ENCODE assay signal across 8 mouse cellular contexts in genomic region chr8:71475702-71476075, GRCm38 (mm10). TPM values are rescaled to one million over a fixed set of nuclear protein-coding genes. Genes with fewer than 3 reads are reported as not detected.
DNase-seq lines count a peak whose midpoint lies in the region; ATAC-seq and TF ChIP-seq lines count a peak whose summit lies in the region.

No protein-coding gene starts in this region.

- TF ChIP-seq POLR2A in heart, adult 2 months (IDR thresholded peaks at IDR 0.05; ENCODE audit: insufficient read depth, low read depth, low read length): no peak
- no peak for TF ChIP-seq POLR2A in MEL (IDR thresholded peaks at IDR 0.05; ENCODE audit: control insufficient read depth in 1 of 2, insufficient read depth in 1 of 2, low read depth in 1 of 2, low read length in 2 of 2, poor library complexity in 1 of 2)

- H3K79me2 ChIP-seq in heart, adult 2 months (replicated peaks; ENCODE audit: control insufficient read depth, insufficient read depth, low read length): no peaks in the 10 kb centered on the region; the same call in 1 of the 2 replicates
- H3K79me2 ChIP-seq in MEL (ENCODE audit: control insufficient read depth, insufficient read depth, low read length, poor library complexity): peaks cover 6% of the 10 kb centered on the region

- H3K9me3 ChIP-seq in MEL (replicated peaks; ENCODE audit: insufficient read depth, low read length): no peaks in the 10 kb centered on the region
- H3K9me3 ChIP-seq in hindbrain, embryonic 10.5 days: no peaks in the 10 kb centered on the region
- no peaks in the 10 kb centered on the region for H3K9me3 ChIP-seq in midbrain, embryonic 13.5 days

- peaks cover 3% of the 10 kb centered on the region for H3K4me1 ChIP-seq in heart, adult 2 months (ENCODE audit: control insufficient read depth, insufficient read depth, low read length)
- no peaks in the 10 kb centered on the region for H3K4me1 ChIP-seq in MEL (ENCODE audit: control insufficient read depth in 1 of 2, insufficient read depth in 2 of 2, low read length in 2 of 2)
- peaks cover 42% of the 10 kb centered on the region for H3K4me1 ChIP-seq in hindbrain, embryonic 10.5 days (replicated peaks)
- H3K4me1 ChIP-seq in midbrain, embryonic 13.5 days (replicated peaks): peaks cover 30% of the 10 kb centered on the region

- DNase-seq in heart, adult 2 months: peak in 1 of 2 experiments; percentile 39
- DNase-seq in heart, adult 8-10 months (ENCODE audit: low spot score): no peak
- DNase-seq in MEL (ENCODE audit: low read depth, low spot score): peak; percentile 39
- DNase-seq in hindbrain, embryonic 10.5 days (ENCODE audit: low spot score): no peak
- no peak for DNase-seq in left cerebral cortex, postnatal 25 days (ENCODE audit: low spot score in 2 of 2)
- no peak for DNase-seq in urinary bladder, postnatal 10 days (ENCODE audit: low spot score)

- 28% methylated on average over 4 of the region's 4 CpGs for WGBS in heart, adult 2 months
- 34% methylated on average over 4 of the region's 4 CpGs for WGBS in hindbrain, embryonic 10.5 days
- 30% methylated on average over 4 of the region's 4 CpGs for WGBS in midbrain, embryonic 13.5 days

- TF ChIP-seq RAD21 in MEL (IDR thresholded peaks at IDR 0.05; ENCODE audit: low read depth, low read length): no peak

- intact Hi-C loops in heart, adult 2 months (cut with DNase I): no loop called here
- intact Hi-C loops in left cerebral cortex, postnatal 25 days (cut with DNase I): loop anchor here (2.0 kb wide), 1 partner anchor 13 kb away; the partner anchor contains the start of gene Gtpbp3

- H3K27me3 ChIP-seq in heart, adult 2 months (ENCODE audit: control insufficient read depth, insufficient read depth, low read length): no peaks in the 10 kb centered on the region
- H3K27me3 ChIP-seq in MEL (ENCODE audit: control insufficient read depth in 1 of 2, insufficient read depth in 2 of 2, low read length in 2 of 2): no peaks in the 10 kb centered on the region
- H3K27me3 ChIP-seq in hindbrain, embryonic 10.5 days (ENCODE audit: insufficient read depth, poor library complexity, severe bottlenecking): peaks cover 26% of the 10 kb centered on the region
- no peaks in the 10 kb centered on the region for H3K27me3 ChIP-seq in midbrain, embryonic 13.5 days

- no peak for TF ChIP-seq EP300 in heart, adult 2 months (IDR thresholded peaks at IDR 0.05; ENCODE audit: insufficient read depth, low read depth, low read length)
- no peak for TF ChIP-seq EP300 in MEL (IDR thresholded peaks at IDR 0.05; ENCODE audit: low read depth in 1 of 2, low read length in 2 of 2)

- no peak for TF ChIP-seq CTCF in heart, adult 2 months (IDR thresholded peaks at IDR 0.05)
- no peak for TF ChIP-seq CTCF in MEL (IDR thresholded peaks at IDR 0.05 in 2 of 3, conservative IDR thresholded peaks at IDR 0.05 in 1 of 3; ENCODE audit: control insufficient read depth in 1 of 3, insufficient read depth in 1 of 3, low read depth in 2 of 3, low read length in 3 of 3, poor library complexity in 1 of 3, severe bottlenecking in 1 of 3)

- peak overlapping the region; percentile 91 for H3K27ac ChIP-seq in heart, adult 2 months
- H3K27ac ChIP-seq in MEL (ENCODE audit: control insufficient read depth, low read depth, low read length): peak overlapping the region; percentile 76
- peak overlapping the region; percentile 89 for H3K27ac ChIP-seq in hindbrain, embryonic 10.5 days
- H3K27ac ChIP-seq in midbrain, embryonic 13.5 days: peak overlapping the region; percentile 92

- 0 out of 2 replicates have a peak overlapping the region, but pooled peaks have one; percentile 14 for H3K9ac ChIP-seq in heart, adult 2 months (ENCODE audit: low read depth, low read length)
- peak overlapping the region; percentile 90 for H3K9ac ChIP-seq in MEL (ENCODE audit: control insufficient read depth, low read depth, low read length, poor library complexity, severe bottlenecking)
- H3K9ac ChIP-seq in midbrain, embryonic 13.5 days (replicated peaks): peak overlapping the region; percentile 78

- peak overlapping the region; percentile 65 for H3K4me3 ChIP-seq in heart, adult 2 months
- H3K4me3 ChIP-seq in MEL (ENCODE audit: control insufficient read depth in 1 of 2, insufficient read depth in 1 of 2, low read depth in 2 of 2, low read length in 2 of 2): peak overlapping the region; percentile 59 to 64
- peak overlapping the region; percentile 65 for H3K4me3 ChIP-seq in hindbrain, embryonic 10.5 days
- H3K4me3 ChIP-seq in midbrain, embryonic 13.5 days (replicated peaks): peak overlapping the region; percentile 53

- H3K4me2 ChIP-seq in midbrain, embryonic 13.5 days (replicated peaks): peak overlapping the region; percentile 79

- H3K36me3 ChIP-seq in heart, adult 2 months (ENCODE audit: control insufficient read depth, insufficient read depth, low read length): no peaks in the 10 kb centered on the region
- H3K36me3 ChIP-seq in MEL (ENCODE audit: control insufficient read depth in 1 of 2, insufficient read depth in 2 of 2, low read length in 2 of 2): 0 out of 4 replicates have a peak, but pooled peaks cover 0 to 2% of the 10 kb centered on the region in 2 experiments
- H3K36me3 ChIP-seq in hindbrain, embryonic 10.5 days: peaks cover 80% of the 10 kb centered on the region
- peaks cover 81% of the 10 kb centered on the region for H3K36me3 ChIP-seq in midbrain, embryonic 13.5 days

- peak; percentile 12 for ATAC-seq in midbrain, embryonic 13.5 days
- no peak for ATAC-seq in inflammation-experienced regulatory T-cells, adult 6 months

RNA-seq across cellular contexts. Expression of gene Dda1, which starts 6.7 kb away (rescaled TPM):
- 10 to 100 TPM; 30.4 to 31.8 TPM for total RNA-seq in heart, adult 2 months (2021)
- polyA plus RNA-seq in heart, adult 2 months (2012; rRNA removed): 51.8 and 51.9 TPM in 2 replicates
- total RNA-seq in heart, adult 8-10 months (2022): 10 to 100 TPM; 31.0 to 37.7 (median 33.8) TPM
- 49.7 and 59.6 TPM in 2 replicates for total RNA-seq in MEL (2012; rRNA removed)
- polyA plus RNA-seq in MEL (2012; ENCODE audit: insufficient read depth in 1 of 2, insufficient read length in 2 of 2, low read depth in 1 of 2, low replicate concordance in 2 of 2, missing spikeins in 1 of 2): 100 to 1,000 TPM in 1 of 2 experiments, not detected in 1; 110 TPM
- polyA plus RNA-seq in hindbrain, embryonic 10.5 days (2016; fragmentation: Nextera tagmentation; extraction: Ambion mirVana): 147 and 169 TPM in 2 replicates
- polyA plus RNA-seq in midbrain, embryonic 13.5 days (2015; fragmentation: Nextera tagmentation; extraction: Ambion mirVana): 197 TPM in 2 replicates
- 10 to 100 TPM; 80.9 to 84.8 TPM for total RNA-seq in left cerebral cortex, postnatal 25 days (2021)
- 10 to 100 TPM; 24.3 to 40.4 (median 25.5) TPM for polyA plus RNA-seq in inflammation-experienced regulatory T-cells, adult 6 months (2017; shearing (Covaris generic))

RNA-seq across cellular contexts. Expression of gene Ano8, which starts 10.1 kb away (rescaled TPM):
- total RNA-seq in heart, adult 2 months (2021): 10 to 100 TPM; 15.6 to 16.3 TPM
- 15.3 and 18.4 TPM in 2 replicates for polyA plus RNA-seq in heart, adult 2 months (2012; rRNA removed)
- total RNA-seq in heart, adult 8-10 months (2022): 10 to 100 TPM; 14.1 to 17.3 (median 16.1) TPM
- 3.5 and 3.9 TPM in 2 replicates for total RNA-seq in MEL (2012; rRNA removed)
- polyA plus RNA-seq in MEL (2012; ENCODE audit: insufficient read depth in 1 of 2, insufficient read length in 2 of 2, low read depth in 1 of 2, low replicate concordance in 2 of 2, missing spikeins in 1 of 2): 1 to 10 TPM in 1 of 2 experiments, not detected in 1; 4.8 TPM
- 3.3 and 6.8 TPM in 2 replicates for polyA plus RNA-seq in hindbrain, embryonic 10.5 days (2016; fragmentation: Nextera tagmentation; extraction: Ambion mirVana)
- 5.3 and 9.3 TPM in 2 replicates for polyA plus RNA-seq in midbrain, embryonic 13.5 days (2015; fragmentation: Nextera tagmentation; extraction: Ambion mirVana)
- total RNA-seq in left cerebral cortex, postnatal 25 days (2021): 10 to 100 TPM; 59.9 to 60.9 TPM
- polyA plus RNA-seq in inflammation-experienced regulatory T-cells, adult 6 months (2017; shearing (Covaris generic)): under 1 TPM in 2 of 3 experiments, not detected in 1; 0.11 to 0.31 TPM

RNA-seq across cellular contexts. Expression of gene Mrpl34, which starts 10.9 kb away (rescaled TPM):
- 100 to 1,000 TPM; 120 to 128 TPM for total RNA-seq in heart, adult 2 months (2021)
- 81.7 and 153 TPM in 2 replicates for polyA plus RNA-seq in heart, adult 2 months (2012; rRNA removed)
- 100 to 1,000 TPM; 114 to 128 (median 119) TPM for total RNA-seq in heart, adult 8-10 months (2022)
- 123 and 143 TPM in 2 replicates for total RNA-seq in MEL (2012; rRNA removed)
- 100 to 1,000 TPM in 1 of 2 experiments, not detected in 1; 196 TPM for polyA plus RNA-seq in MEL (2012; ENCODE audit: insufficient read depth in 1 of 2, insufficient read length in 2 of 2, low read depth in 1 of 2, low replicate concordance in 2 of 2, missing spikeins in 1 of 2)
- 221 and 249 TPM in 2 replicates for polyA plus RNA-seq in hindbrain, embryonic 10.5 days (2016; fragmentation: Nextera tagmentation; extraction: Ambion mirVana)
- polyA plus RNA-seq in midbrain, embryonic 13.5 days (2015; fragmentation: Nextera tagmentation; extraction: Ambion mirVana): 242 TPM in 2 replicates
- total RNA-seq in left cerebral cortex, postnatal 25 days (2021): 10 to 100 TPM; 59.7 to 60.8 TPM
- 10 to 100 TPM; 68.3 to 83.2 (median 80.6) TPM for polyA plus RNA-seq in inflammation-experienced regulatory T-cells, adult 6 months (2017; shearing (Covaris generic))

RNA-seq across cellular contexts. Expression of gene Gtpbp3, which starts 12.2 kb away (rescaled TPM):
- total RNA-seq in heart, adult 2 months (2021): 10 to 100 TPM; 16.6 to 20.5 TPM
- 18.4 and 19.8 TPM in 2 replicates for polyA plus RNA-seq in heart, adult 2 months (2012; rRNA removed)
- total RNA-seq in heart, adult 8-10 months (2022): 10 to 100 TPM; 17.5 to 22.2 (median 19.0) TPM
- total RNA-seq in MEL (2012; rRNA removed): 45.5 and 49.4 TPM in 2 replicates
- polyA plus RNA-seq in MEL (2012; ENCODE audit: insufficient read depth in 1 of 2, insufficient read length in 2 of 2, low read depth in 1 of 2, low replicate concordance in 2 of 2, missing spikeins in 1 of 2): 10 to 100 TPM in 1 of 2 experiments, not detected in 1; 50.1 TPM
- 18.2 and 22.5 TPM in 2 replicates for polyA plus RNA-seq in hindbrain, embryonic 10.5 days (2016; fragmentation: Nextera tagmentation; extraction: Ambion mirVana)
- polyA plus RNA-seq in midbrain, embryonic 13.5 days (2015; fragmentation: Nextera tagmentation; extraction: Ambion mirVana): 11.6 and 13.2 TPM in 2 replicates
- 10 to 100 TPM; 28.6 to 33.2 TPM for total RNA-seq in left cerebral cortex, postnatal 25 days (2021)
- 1 to 10 TPM; 2.6 to 6.5 (median 3.4) TPM for polyA plus RNA-seq in inflammation-experienced regulatory T-cells, adult 6 months (2017; shearing (Covaris generic))

RNA-seq across cellular contexts. Expression of gene Abhd8, which starts 12.2 kb away (rescaled TPM):
- 10 to 100 TPM; 25.8 to 26.5 TPM for total RNA-seq in heart, adult 2 months (2021)
- polyA plus RNA-seq in heart, adult 2 months (2012; rRNA removed): 30.4 and 38.3 TPM in 2 replicates
- 10 to 100 TPM; 21.4 to 29.6 (median 24.8) TPM for total RNA-seq in heart, adult 8-10 months (2022)
- 26.3 and 28.5 TPM in 2 replicates for total RNA-seq in MEL (2012; rRNA removed)
- polyA plus RNA-seq in MEL (2012; ENCODE audit: insufficient read depth in 1 of 2, insufficient read length in 2 of 2, low read depth in 1 of 2, low replicate concordance in 2 of 2, missing spikeins in 1 of 2): 10 to 100 TPM in 1 of 2 experiments, not detected in 1; 39.2 TPM
- 76.3 and 88.4 TPM in 2 replicates for polyA plus RNA-seq in hindbrain, embryonic 10.5 days (2016; fragmentation: Nextera tagmentation; extraction: Ambion mirVana)
- 114 and 133 TPM in 2 replicates for polyA plus RNA-seq in midbrain, embryonic 13.5 days (2015; fragmentation: Nextera tagmentation; extraction: Ambion mirVana)
- total RNA-seq in left cerebral cortex, postnatal 25 days (2021): 100 to 1,000 TPM; 299 to 324 TPM
- 10 to 100 TPM; 21.0 to 24.0 (median 23.1) TPM for polyA plus RNA-seq in inflammation-experienced regulatory T-cells, adult 6 months (2017; shearing (Covaris generic))

Comparison
In these comparisons a context has a peak if more than half of its experiments do, and no peak if none do; other contexts are left out.
1. H3K9ac ChIP-seq: peak in every context shown above with its lines; median percentile 90 in MEL; 78 in midbrain, embryonic 13.5 days; 14 in heart, adult 2 months.